Mouse (Mus musculus) spleen, postnatal 14 days (tissue): Measurements from ENCODE around the gene Kctd7.

Experiments used
- DNase-seq, 2 experiments: peaks; one replicate each; pipeline ENCODE4 v3.0.0; 2021 to 2022; ENCODE audit warnings: low spot score in 2 of 2

Gene Kctd7

DNA sequence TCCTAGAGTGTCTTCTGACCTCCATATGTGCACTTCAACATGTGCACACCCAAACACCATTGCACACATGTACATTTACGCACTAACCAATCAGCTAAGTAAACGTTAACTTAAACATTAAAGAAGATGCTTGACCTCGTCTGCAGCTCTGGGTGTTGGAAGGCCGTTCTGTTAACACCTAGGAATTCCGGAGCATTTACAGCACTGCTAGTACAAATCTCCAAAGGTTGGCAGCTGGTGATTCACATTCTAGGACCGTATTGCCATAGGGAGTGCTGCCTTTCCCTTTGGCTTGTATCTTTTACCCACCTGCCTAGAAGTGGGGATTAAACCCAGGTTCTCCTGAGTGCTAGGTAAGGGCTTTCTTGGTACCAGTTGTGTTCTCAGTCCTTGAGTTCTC, 47.2 kb downstream of the Kctd7 start:
- no peak for DNase-seq

DNA sequence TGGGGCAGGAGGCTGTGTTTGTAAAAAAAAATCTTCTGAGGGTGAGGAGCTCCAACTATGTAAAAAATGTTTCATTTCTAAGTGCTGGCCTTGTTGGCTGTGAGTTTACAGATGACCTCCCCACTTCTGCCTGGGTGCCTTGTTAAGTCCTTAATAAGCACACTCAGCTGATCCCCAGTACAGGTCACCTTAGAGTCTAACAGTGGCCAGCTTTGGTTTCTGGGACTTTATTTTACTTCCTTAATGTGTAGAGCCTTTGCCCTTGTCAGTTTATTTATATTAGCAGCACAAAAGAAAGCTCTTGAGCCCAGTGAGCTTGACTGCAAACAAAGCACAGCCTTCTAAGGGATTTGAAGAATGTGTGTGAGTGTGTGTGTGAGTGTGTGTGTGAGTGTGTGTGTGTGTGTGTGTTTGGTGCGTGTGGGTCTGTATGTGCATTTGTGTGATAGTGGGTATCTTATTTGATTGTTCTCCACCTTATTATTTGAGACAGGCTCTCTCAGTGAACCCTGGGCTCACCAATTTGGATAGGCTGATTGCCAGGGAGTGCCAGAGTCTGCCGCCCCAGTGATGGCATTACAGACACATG, 47.8 kb downstream of the Kctd7 start:
- DNase-seq = no peak

DNA sequence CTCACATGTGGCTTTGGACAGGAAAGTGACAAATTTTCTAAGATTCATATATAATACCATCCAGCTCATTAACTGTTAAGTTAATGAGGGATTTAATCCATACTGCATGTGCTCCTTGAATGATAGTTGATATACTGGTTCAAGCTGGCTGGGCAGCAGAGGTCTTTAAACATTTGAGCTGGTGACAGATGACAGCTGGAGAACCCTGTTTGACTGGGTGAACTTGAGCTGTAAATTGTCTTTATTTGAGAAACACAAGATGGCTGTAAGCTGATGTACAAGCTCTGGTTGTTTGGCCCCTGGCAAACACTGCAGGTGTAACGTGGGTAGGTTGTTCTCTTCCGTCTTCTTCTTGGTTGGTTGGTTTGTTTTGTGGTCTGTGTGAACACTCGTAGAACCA, 49.1 kb downstream of the Kctd7 start:
- no peak for DNase-seq

DNA sequence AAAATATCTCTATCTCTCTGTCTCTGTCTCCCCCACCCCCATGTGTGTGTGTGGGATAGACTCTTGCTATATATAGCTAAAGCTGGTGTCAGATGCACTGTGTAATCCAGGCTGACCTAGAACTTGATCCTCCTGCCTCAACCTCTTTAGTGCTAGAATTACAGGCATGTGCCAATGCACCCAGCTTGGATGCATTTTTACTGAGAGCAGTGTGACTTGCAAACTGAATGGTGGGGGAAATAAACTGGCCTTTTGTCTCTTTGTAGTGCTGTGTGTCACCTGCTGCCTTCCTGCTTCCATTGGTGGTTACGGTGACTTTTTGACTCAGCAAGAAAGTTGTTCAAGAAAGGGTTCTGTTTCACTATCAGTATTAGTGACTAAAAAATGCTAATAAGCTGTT, 51.6 kb downstream of the Kctd7 start:
- no peak for DNase-seq

DNA sequence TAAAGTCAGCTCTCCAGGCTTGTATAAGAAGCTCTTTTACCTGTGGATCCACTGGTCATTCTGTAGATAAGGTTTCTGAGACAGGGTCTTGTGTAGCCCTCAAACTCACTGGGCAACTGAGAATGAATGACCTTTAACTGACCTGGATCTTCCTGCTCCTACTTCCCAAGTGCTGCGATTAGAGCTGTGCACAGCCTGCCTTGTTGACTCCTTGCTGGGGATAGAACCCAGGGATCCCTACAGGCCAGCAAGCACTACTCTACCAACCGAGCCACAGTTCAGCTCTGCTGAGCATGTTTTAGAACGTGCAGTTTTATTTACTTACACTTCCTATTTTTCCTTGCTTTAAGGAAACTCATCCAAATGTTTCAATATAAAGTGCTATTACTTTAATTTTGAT, 52.8 kb downstream of the Kctd7 start:
- no peak for DNase-seq

DNA sequence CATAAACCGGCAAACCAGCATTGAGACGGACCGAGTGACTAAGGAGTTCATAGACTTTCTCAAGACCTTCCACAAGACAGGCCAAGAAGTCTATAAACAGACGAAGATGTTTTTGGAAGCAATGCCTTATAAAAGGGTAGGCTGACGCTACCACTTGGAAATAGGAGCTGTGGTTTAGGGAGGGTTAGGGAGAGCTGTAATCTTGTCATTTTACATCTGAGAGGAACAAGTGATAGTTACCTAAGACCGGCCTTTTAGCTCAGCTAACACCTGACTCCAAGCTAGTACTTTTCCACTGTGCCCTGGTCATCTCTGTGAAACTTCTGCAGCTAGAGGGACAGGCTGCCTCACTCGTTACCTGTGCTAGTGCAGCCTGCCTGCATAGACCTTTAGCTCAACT, 53.3 kb downstream of the Kctd7 start:
- DNase-seq = no peak

DNA sequence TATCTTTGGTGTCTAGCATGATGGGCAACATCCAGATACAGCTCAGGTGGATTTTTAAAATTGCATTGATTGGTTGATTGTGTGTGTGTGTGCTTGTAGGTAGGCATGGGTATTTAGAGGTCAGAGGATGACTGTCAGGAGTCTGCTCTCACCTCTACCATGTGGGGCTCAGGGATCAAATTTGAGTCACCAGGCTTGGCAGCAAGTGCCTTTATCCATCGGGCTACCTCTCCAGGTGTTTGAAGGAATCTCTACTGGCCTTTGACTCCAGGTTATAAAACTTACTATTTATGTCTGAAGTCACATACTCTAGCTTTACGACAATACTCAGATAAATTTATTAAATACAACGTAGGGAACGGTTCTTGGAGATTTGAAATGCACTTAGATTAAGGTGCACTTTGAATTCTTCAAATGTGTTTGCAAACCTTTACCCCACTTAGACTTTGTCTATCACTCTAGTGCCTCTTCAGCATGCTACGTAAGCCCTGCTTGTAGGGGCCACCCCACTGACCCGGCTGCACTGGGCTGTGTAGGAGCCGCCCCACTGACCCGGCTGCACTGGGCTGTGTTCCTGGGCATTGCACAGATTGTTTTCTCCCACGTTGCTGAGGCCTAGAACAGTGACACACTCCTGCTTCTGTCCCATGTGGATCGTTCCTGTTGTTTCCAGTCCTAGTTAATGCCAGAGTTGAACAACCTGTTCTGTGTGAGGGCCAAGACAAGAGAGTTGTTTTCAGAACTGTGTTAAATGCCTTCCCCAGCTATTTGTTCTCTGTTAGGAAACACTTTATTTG, 55.8 kb downstream of the Kctd7 start:
- no peak for DNase-seq

DNA sequence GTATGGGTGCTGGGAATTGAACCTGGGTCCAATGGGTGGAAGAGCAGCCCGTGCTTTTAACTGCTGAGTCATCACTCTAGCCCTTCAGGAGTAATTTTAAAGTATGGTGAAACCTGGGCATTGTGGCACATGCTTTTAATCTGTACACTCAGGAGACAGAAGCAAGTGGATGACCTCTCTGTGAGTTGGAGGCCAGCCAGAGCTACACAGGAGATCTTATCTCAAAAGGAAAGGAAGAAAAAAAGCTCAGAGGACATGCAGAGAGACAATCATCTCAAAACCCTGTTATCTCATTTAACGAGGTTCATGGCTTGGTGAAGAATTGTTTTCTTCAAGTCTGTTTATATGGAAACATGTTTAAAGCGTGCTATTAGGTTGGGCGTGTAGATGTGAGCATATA, 59.3 kb downstream of the Kctd7 start:
- no peak for DNase-seq

DNA sequence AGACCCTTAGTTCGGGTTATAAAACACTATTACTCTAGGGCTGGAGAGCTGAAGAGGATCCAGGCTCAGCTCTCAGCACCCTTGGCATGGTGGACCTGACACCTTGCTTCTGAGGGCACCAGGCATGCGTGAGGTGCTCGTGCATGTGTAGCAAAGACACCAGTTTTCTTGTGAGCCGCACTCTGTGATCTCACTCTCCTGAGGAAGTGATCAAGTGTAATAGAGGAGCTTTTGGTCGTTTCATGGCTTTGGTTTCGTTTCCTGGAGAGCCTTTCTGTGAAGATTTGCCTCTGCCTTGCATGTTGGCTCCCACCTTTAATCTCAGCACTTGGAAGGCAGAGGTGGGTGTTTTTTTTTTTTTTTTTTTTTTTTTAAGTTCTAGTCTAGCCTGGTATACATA, 59.9 kb downstream of the Kctd7 start:
- no peak for DNase-seq
